Mouse (Mus musculus) left cerebral cortex, postnatal 10 days (tissue): ENCODE measurements around the gene Gpr137. TPM values are rescaled to one million over a fixed set of nuclear protein-coding genes. Genes with fewer than 3 reads are reported as not detected.

Experiments
- DNase-seq, 2 experiments: peaks; one replicate each; pipeline ENCODE4 v3.0.0; 2021 to 2022; ENCODE audit warnings: low spot score in 2 of 2, mixed read lengths in 1 of 2; ENCODE audit errors: extremely low spot score in 1 of 2
- intact Hi-C: fragments of 180-260 bp; cut with DNase I; formaldehyde crosslinking; loops from one replicate; pipeline ENCODE4 v1.15.1; 2025
- microRNA-seq: library from miRNA; unstranded; fragments of <30 nt; microRNA quantifications from one replicate; pipeline ENCODE4 v1.2.0, GENCODE M21; 2022
- total RNA-seq, 2 experiments: library from RNA; stranded (reverse); gene quantifications; 2 replicates each; pipeline ENCODE4 v1.2.3; 2021

Gene Gpr137
- total RNA-seq, 2 experiments from 2014 or later: 78.7 to 79.5 TPM

GRCm38 (mm10) chr19:6892512-6892911 lies 49.8 kb downstream of the Gpr137 start:
- intact Hi-C loops: no loop called here
- no peak for DNase-seq

Small RNA genes within 50 kb of the gene (microRNA-seq; reads per million reads assigned to microRNA genes)
- gene Mir6990: 11.8 reads per million, percentile 33 among the genes with 10 or more reads in this experiment

Other genes with a start within 250 kb of the Gpr137 start
- gene Rps6ka4, start 101.8 kb downstream of the Gpr137 start, total RNA-seq: 10 to 100 TPM; 25.7 to 31.1 TPM
- 1 to 10 TPM; 1.3 TPM for gene Ccdc88b, start 84.3 kb downstream of the Gpr137 start, total RNA-seq
- 10 to 100 TPM; 42.5 to 49.6 TPM for gene Trmt112, start 32.8 kb downstream of the Gpr137 start, total RNA-seq
- gene Prdx5, start 32.4 kb downstream of the Gpr137 start, total RNA-seq: 100 to 1,000 TPM; 280 to 318 TPM
- 10 to 100 TPM; 41.4 to 43.5 TPM for gene Esrra, start 20.7 kb downstream of the Gpr137 start, total RNA-seq
- 10 to 100 TPM; 14.0 to 20.6 TPM for gene Catsperz, start 17.1 kb downstream of the Gpr137 start, total RNA-seq
- 10 to 100 TPM; 36.6 to 38.1 TPM for gene Kcnk4, start 8.0 kb downstream of the Gpr137 start, total RNA-seq
- 10 to 100 TPM; 40.4 to 42.8 TPM for gene Bad, start 619 bp downstream of the Gpr137 start, total RNA-seq
- gene Ppp1r14b, start 32.5 kb upstream of the Gpr137 start, total RNA-seq: 10 to 100 TPM; 97.2 to 98.4 TPM
- gene Plcb3, start 34.0 kb upstream of the Gpr137 start, total RNA-seq: 10 to 100 TPM; 11.2 to 11.6 TPM
- gene Fkbp2, start 38.0 kb upstream of the Gpr137 start, total RNA-seq: 10 to 100 TPM; 65.3 to 65.5 TPM
- 10 to 100 TPM; 72.6 to 72.8 TPM for gene Vegfb, start 45.2 kb upstream of the Gpr137 start, total RNA-seq
- 10 to 100 TPM; 15.8 to 19.4 TPM for gene Dnajc4, start 50.1 kb upstream of the Gpr137 start, total RNA-seq
- 1 to 10 TPM; 9.2 to 9.5 TPM for gene Nudt22, start 53.6 kb upstream of the Gpr137 start, total RNA-seq
- gene Trpt1, start 53.7 kb upstream of the Gpr137 start, total RNA-seq: 10 to 100 TPM; 20.2 to 20.8 TPM
- gene Fermt3, start 77.0 kb upstream of the Gpr137 start, total RNA-seq: 1 to 10 TPM; 3.7 to 5.5 TPM
- 100 to 1,000 TPM; 136 TPM for gene Stip1, start 97.5 kb upstream of the Gpr137 start, total RNA-seq
- gene Macrod1, start 114.3 kb upstream of the Gpr137 start, total RNA-seq: 1 to 10 TPM; 8.0 to 8.9 TPM
- gene Flrt1, start 163.2 kb upstream of the Gpr137 start, total RNA-seq: 10 to 100 TPM; 23.0 to 26.0 TPM